Mouse (Mus musculus) liver, embryonic 16.5 days (tissue): ENCODE data around the gene Edar. TPM values are rescaled to one million over a fixed set of nuclear protein-coding genes. Genes with fewer than 3 reads are reported as not detected.

Experiments used
- ATAC-seq: fragments of 200-750 bp; cut with Nextera tagmentation; 2 replicates; pipeline ENCODE4 v1.8.0; 2017; ENCODE audit warnings: low read depth, mild to moderate bottlenecking, moderate number of reproducible peaks, moderate library complexity
- H3K27ac ChIP-seq: fragments of 300-500 bp; sonication (generic); 2 replicates; pipeline ENCODE4 v1.5.1; 2014; ENCODE audit warnings: mild to moderate bottlenecking, low read length
- H3K27me3 ChIP-seq: fragments of 300-500 bp; sonication (generic); 2 replicates; pipeline ENCODE4 v1.6.1; 2014; ENCODE audit warnings: low read depth, low read length, mixed read lengths; ENCODE audit not compliant: control insufficient read depth, insufficient read depth
- H3K36me3 ChIP-seq: fragments of 300-500 bp; sonication (generic); 2 replicates; pipeline ENCODE4 v1.6.1; 2014; ENCODE audit warnings: mild to moderate bottlenecking; ENCODE audit not compliant: control insufficient read depth, insufficient read depth
- H3K4me1 ChIP-seq: fragments of 300-500 bp; sonication (generic); 2 replicates; pipeline ENCODE4 v1.6.1; 2014; ENCODE audit warnings: low read depth, low read length, mixed read lengths; ENCODE audit not compliant: control insufficient read depth
- H3K4me2 ChIP-seq: fragments of 300-500 bp; sonication (generic); 2 replicates; pipeline ENCODE4 v1.6.1; 2014; ENCODE audit warnings: low read depth, low read length, mixed read lengths
- H3K4me3 ChIP-seq: fragments of 300-500 bp; sonication (generic); 2 replicates; pipeline ENCODE4 v1.5.1; 2014; ENCODE audit warnings: low read depth, mild to moderate bottlenecking, low read length
- H3K9ac ChIP-seq: fragments of 300-500 bp; sonication (generic); 2 replicates; pipeline ENCODE4 v1.6.1; 2014; ENCODE audit warnings: low read depth, low read length
- H3K9me3 ChIP-seq: fragments of 300-500 bp; sonication (generic); replicated peaks from 2 replicates; pipeline ENCODE4 v1.6.1; 2016; ENCODE audit warnings: low read length; ENCODE audit not compliant: control insufficient read depth
- WGBS: fragments of 180-500 bp; shearing (Covaris S2); extraction: QIAGEN DNeasy Blood & Tissue Kit; methylation state at CpG from one replicate; pipeline ENCODE4 v1.1.7; 2014; ENCODE audit not compliant: insufficient replicate concordance; 5-methylcytosine and 5-hydroxymethylcytosine counted together
- polyA plus RNA-seq: library from polyadenylated mRNA; unstranded; fragments of >200 nt; fragmentation: Nextera tagmentation; extraction: Ambion mirVana; gene quantifications from 2 replicates; pipeline ENCODE4 v1.2.1, GENCODE M21; 2015

Gene Edar
- polyA plus RNA-seq, 1 experiment from 2014 or later: not detected

GRCm38 (mm10) chr10:58652418-58653394, 22.7 kb downstream of the Edar start:
- no peak; the same call in 1 of the 2 replicates for ATAC-seq
- H3K9me3 ChIP-seq: no peaks in the 10 kb centered on the region
- no peak overlapping the region for H3K4me3 ChIP-seq
- H3K4me1 ChIP-seq: no peaks in the 10 kb centered on the region
- no peak overlapping the region for H3K4me2 ChIP-seq
- no peaks in the 10 kb centered on the region for H3K36me3 ChIP-seq
- H3K27me3 ChIP-seq: peaks cover 6% of the 10 kb centered on the region; the same call in 1 of the 2 replicates
- no peak overlapping the region for H3K9ac ChIP-seq
- WGBS: 17% methylated on average over 10 of the region's 10 CpGs
- H3K27ac ChIP-seq: no peak overlapping the region

- 3% methylated on average over 9 of the region's 9 CpGs for WGBS
These were observed 23.4 kb downstream of the Edar start for GRCm38 (mm10) chr10:58652045-58652417.

GRCm38 (mm10) chr10:58651270-58652042, 24.0 kb downstream of the Edar start:
- Histone ChIP-seq H3K27me3 (peaks cover 6% of the 10 kb centered on the region; the same call in 1 of the 2 replicates), H3K36me3 (no peaks in the 10 kb centered on the region), H3K4me2 (no peak overlapping the region), H3K9me3 (no peaks in the 10 kb centered on the region), H3K27ac (no peak overlapping the region), H3K9ac (no peak overlapping the region), H3K4me3 (no peak overlapping the region), H3K4me1 (no peaks in the 10 kb centered on the region)
- 6% methylated on average over 22 of the region's 22 CpGs for WGBS
- no peak for ATAC-seq

More at GRCm38 (mm10) chr10:58652045-58652417, 23.4 kb downstream of the Edar start:
- no peak for ATAC-seq
- peaks cover 6% of the 10 kb centered on the region; the same call in 1 of the 2 replicates for H3K27me3 ChIP-seq
- H3K4me3 ChIP-seq: no peak overlapping the region
- no peaks in the 10 kb centered on the region for H3K9me3 ChIP-seq
- no peaks in the 10 kb centered on the region for H3K36me3 ChIP-seq
- no peak overlapping the region for H3K4me2 ChIP-seq
- no peak overlapping the region for H3K9ac ChIP-seq
- no peaks in the 10 kb centered on the region for H3K4me1 ChIP-seq
- H3K27ac ChIP-seq: no peak overlapping the region

GRCm38 (mm10) chr10:58648787-58649186, 26.7 kb downstream of the Edar start:
- peaks cover 6% of the 10 kb centered on the region; the same call in 1 of the 2 replicates for H3K27me3 ChIP-seq
- WGBS: 48% methylated on average over 5 of the region's 5 CpGs

GRCm38 (mm10) chr10:58644671-58645070, 30.8 kb downstream of the Edar start:
- 68% methylated on average over 5 of the region's 5 CpGs for WGBS
- Histone ChIP-seq H3K9me3 (no peaks in the 10 kb centered on the region), H3K27ac (no peak overlapping the region), H3K4me3 (no peak overlapping the region), H3K4me1 (no peaks in the 10 kb centered on the region), H3K4me2 (no peak overlapping the region), H3K27me3 (no peaks in the 10 kb centered on the region), H3K9ac (no peak overlapping the region), H3K36me3 (no peaks in the 10 kb centered on the region)
- no peak for ATAC-seq

More at GRCm38 (mm10) chr10:58648787-58649186, 26.7 kb downstream of the Edar start:
- H3K4me3 ChIP-seq: no peak overlapping the region
- H3K4me2 ChIP-seq: no peak overlapping the region
- H3K36me3 ChIP-seq: no peaks in the 10 kb centered on the region
- no peaks in the 10 kb centered on the region for H3K4me1 ChIP-seq
- H3K9me3 ChIP-seq: no peaks in the 10 kb centered on the region
- ATAC-seq: no peak
- H3K27ac ChIP-seq: no peak overlapping the region
- H3K9ac ChIP-seq: no peak overlapping the region

GRCm38 (mm10) chr10:58644194-58644593, 31.3 kb downstream of the Edar start:
- no peaks in the 10 kb centered on the region for H3K4me1 ChIP-seq
- H3K4me2 ChIP-seq: no peak overlapping the region
- WGBS: 64% methylated on average over 7 of the region's 7 CpGs
- H3K9ac ChIP-seq: no peak overlapping the region
- no peaks in the 10 kb centered on the region for H3K27me3 ChIP-seq
- no peaks in the 10 kb centered on the region for H3K36me3 ChIP-seq
- H3K9me3 ChIP-seq: no peaks in the 10 kb centered on the region
- H3K27ac ChIP-seq: no peak overlapping the region
- H3K4me3 ChIP-seq: no peak overlapping the region
- ATAC-seq: no peak

GRCm38 (mm10) chr10:58643001-58643400, 32.5 kb downstream of the Edar start:
- no peak for ATAC-seq
- H3K4me1 ChIP-seq: no peaks in the 10 kb centered on the region
- 71% methylated on average over 9 of the region's 9 CpGs for WGBS

GRCm38 (mm10) chr10:58641631-58642030, 33.8 kb downstream of the Edar start:
- no peaks in the 10 kb centered on the region for H3K9me3 ChIP-seq
- no peak overlapping the region for H3K4me2 ChIP-seq
- no peaks in the 10 kb centered on the region for H3K36me3 ChIP-seq
- no peaks in the 10 kb centered on the region for H3K4me1 ChIP-seq
- no peak overlapping the region for H3K4me3 ChIP-seq
- H3K27me3 ChIP-seq: no peaks in the 10 kb centered on the region
- H3K27ac ChIP-seq: no peak overlapping the region
- no peak for ATAC-seq
- 61% methylated on average over 10 of the region's 10 CpGs for WGBS
- no peak overlapping the region for H3K9ac ChIP-seq

More at GRCm38 (mm10) chr10:58643001-58643400, 32.5 kb downstream of the Edar start:
- Histone ChIP-seq H3K27ac (no peak overlapping the region), H3K4me3 (no peak overlapping the region), H3K9ac (no peak overlapping the region), H3K27me3 (no peaks in the 10 kb centered on the region), H3K4me2 (no peak overlapping the region), H3K36me3 (no peaks in the 10 kb centered on the region), H3K9me3 (no peaks in the 10 kb centered on the region)
